Comparison of ENCODE assay signal across 9 mouse cellular contexts in genomic region chr10:23611183-23611582, GRCm38 (mm10).
DNase-seq lines count a peak whose midpoint lies in the region; ATAC-seq and TF ChIP-seq lines count a peak whose summit lies in the region.
"Had no signal": no experiment of that assay in that cellular context is flagged by ENCODE, and none has a peak within 500 bp of the region (broad histone marks: within the 10 kb centered on the region; RNA-seq: fewer than 3 reads in every experiment).

No protein-coding gene starts in this region.

- H3K27ac ChIP-seq in liver, embryonic 14.5 days = no peak overlapping the region
- H3K27ac ChIP-seq: stomach, embryonic 15.5 days had no signal

- peak; percentile 47; the same call in 1 of the 2 replicates for TF ChIP-seq CTCF in G1E (IDR thresholded peaks at IDR 0.05; ENCODE audit: low read depth, low read length)
- TF ChIP-seq CTCF in liver, embryonic 14.5 days (IDR thresholded peaks at IDR 0.05; ENCODE audit: low read depth) = peak; percentile 62

- H3K36me3 ChIP-seq in G1E (replicated peaks) = no peaks in the 10 kb centered on the region
- no peaks in the 10 kb centered on the region for H3K36me3 ChIP-seq in liver, embryonic 14.5 days (replicated peaks; ENCODE audit: control insufficient read depth, insufficient read depth, low read depth)
- H3K36me3 ChIP-seq: stomach, embryonic 15.5 days had no signal

- no peak overlapping the region for H3K4me2 ChIP-seq in liver, embryonic 14.5 days (ENCODE audit: low read depth)
- H3K4me2 ChIP-seq: stomach, embryonic 15.5 days had no signal

- no peak overlapping the region for H3K4me3 ChIP-seq in G1E (ENCODE audit: low read depth, low read length)
- no peak overlapping the region for H3K4me3 ChIP-seq in liver, embryonic 14.5 days (ENCODE audit: insufficient read depth in 1 of 2, low read depth in 2 of 2, low read length in 2 of 2)
- H3K4me3 ChIP-seq: stomach, embryonic 15.5 days had no signal

- no peaks in the 10 kb centered on the region for H3K9me3 ChIP-seq in G1E (replicated peaks)
- no peaks in the 10 kb centered on the region for H3K9me3 ChIP-seq in liver, embryonic 14.5 days (ENCODE audit: control insufficient read depth, low read length)
- H3K9me3 ChIP-seq: stomach, embryonic 15.5 days had no signal

- H3K4me1 ChIP-seq in G1E (ENCODE audit: insufficient read depth, low read depth, low read length) = no peaks in the 10 kb centered on the region
- H3K4me1 ChIP-seq in liver, embryonic 14.5 days (replicated peaks; ENCODE audit: control insufficient read depth in 2 of 2, insufficient read depth in 2 of 2, low read length in 1 of 2) = no peaks in the 10 kb centered on the region
- H3K4me1 ChIP-seq: stomach, embryonic 15.5 days had no signal

- no peaks in the 10 kb centered on the region for H3K27me3 ChIP-seq in G1E (ENCODE audit: insufficient read depth, low read length)
- H3K27me3 ChIP-seq in liver, embryonic 14.5 days (ENCODE audit: control insufficient read depth, insufficient read depth, low read length) = no peaks in the 10 kb centered on the region
- H3K27me3 ChIP-seq: stomach, embryonic 15.5 days had no signal

- H3K9ac ChIP-seq in liver, embryonic 14.5 days (replicated peaks) = no peak overlapping the region
- H3K9ac ChIP-seq: stomach, embryonic 15.5 days had no signal

- 33% methylated on average over 9 of the region's 9 CpGs for WGBS in liver, embryonic 14.5 days (ENCODE audit: insufficient replicate concordance)

- no peak for TF ChIP-seq EP300 in liver, embryonic 14.5 days (IDR thresholded peaks at IDR 0.05; ENCODE audit: low read depth)

- ATAC-seq in CD4-positive, CD25-positive, alpha-beta regulatory T cell, adult 4 months = no peak
- ATAC-seq in G1E (ENCODE audit: extremely low read depth, insufficient number of reproducible peaks, low FRiP score, poor library complexity, severe bottlenecking) = no peak
- no peak for ATAC-seq in liver, embryonic 14.5 days (ENCODE audit: insufficient read depth)

- peak; percentile 7 for DNase-seq in CD4-positive, CD25-positive, alpha-beta regulatory T cell, adult 2 months (ENCODE audit: low read depth, low spot score)
- no peak for DNase-seq in G1E (ENCODE audit: low spot score)
- DNase-seq in cerebellum, adult 9-11 months = peak; percentile 17
- peak; percentile 46 to 67 for DNase-seq in frontal cortex, postnatal 36 days (ENCODE audit: low spot score in 2 of 2)
- peak; percentile 79 for DNase-seq in kidney, postnatal 10 days
- peak; percentile 3 to 19 (median 3) for DNase-seq in liver, embryonic 14.5 days (ENCODE audit: low read depth in 3 of 3, low spot score in 3 of 3)
- peak; percentile 31 for DNase-seq in right cerebral cortex, postnatal 25 days
